ENCODE assay signal across 8 mouse cellular contexts in the genomic region with DNA sequence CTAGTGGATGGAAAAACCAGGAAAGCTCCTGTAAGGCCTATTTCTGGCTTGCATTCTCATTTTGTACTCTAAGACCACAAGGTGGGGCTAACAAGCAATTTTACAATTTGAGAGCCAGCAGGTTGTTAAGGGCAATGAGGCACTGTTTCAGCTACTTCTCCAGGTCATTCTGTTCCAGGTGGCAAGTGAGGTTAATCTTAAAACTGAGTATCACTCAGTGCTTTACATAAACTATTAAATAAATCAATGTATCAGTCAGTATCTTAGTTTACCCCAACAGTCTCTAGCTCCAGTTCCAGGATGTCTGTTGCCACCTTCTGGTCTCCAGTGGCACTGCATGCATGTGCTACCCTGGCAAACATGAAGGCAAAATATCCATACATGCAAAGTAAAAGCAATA. TPM values are rescaled to one million over a fixed set of nuclear protein-coding genes. Genes with fewer than 3 reads are reported as not detected.
DNase-seq lines count a peak whose midpoint lies in the region; ATAC-seq lines count a peak whose summit lies in the region.

No protein-coding gene starts in this region.

- ATAC-seq in cerebellum, adult (ENCODE audit: insufficient number of reproducible peaks, low FRiP score, low TSS enrichment): no peak
- ATAC-seq in granulocyte monocyte progenitor cell, adult 5-6 weeks (replicated peaks; ENCODE audit: poor library complexity, severe bottlenecking): peak; percentile 73

- DNase-seq in cerebellum, adult 8-10 months: peak; percentile 24
- peak; percentile 67 to 69 for DNase-seq in B cell, adult 2 months
- DNase-seq in c-Kit-positive CD71-positive TER-119-negative erythroid progenitor cells, embryonic 14.5 days (ENCODE audit: low read depth): peak; percentile 24
- peak; percentile 78 to 79 for DNase-seq in kidney, postnatal 4 days
- peak; percentile 53 for DNase-seq in lung, postnatal 25 days (ENCODE audit: low spot score)
- DNase-seq in spleen, postnatal 14 days (ENCODE audit: low spot score in 2 of 2): peak; percentile 35 to 40

RNA-seq across cellular contexts. Expression of a gene that starts 12.0 kb away (rescaled TPM):
- total RNA-seq in granulocyte monocyte progenitor cell, adult 5-6 weeks (2014; fragmentation: Nextera tagmentation): not detected in 2 replicates
- total RNA-seq in granulocyte monocyte progenitor cell, adult 5-6 weeks (2017): not detected in 2 replicates

RNA-seq across cellular contexts. Expression of a gene that starts 12.9 kb away (rescaled TPM):
- total RNA-seq in granulocyte monocyte progenitor cell, adult 5-6 weeks (2014; fragmentation: Nextera tagmentation): 16.1 and 25.1 TPM in 2 replicates
- 8.4 and 11.9 TPM in 2 replicates for total RNA-seq in granulocyte monocyte progenitor cell, adult 5-6 weeks (2017)

RNA-seq across cellular contexts. Expression of a gene that starts 43.0 kb away (rescaled TPM):
- not detected in 2 replicates for total RNA-seq in granulocyte monocyte progenitor cell, adult 5-6 weeks (2014; fragmentation: Nextera tagmentation)
- not detected in 2 replicates for total RNA-seq in granulocyte monocyte progenitor cell, adult 5-6 weeks (2017)

RNA-seq across cellular contexts. Expression of a gene that starts 45.4 kb away (rescaled TPM):
- not detected in 2 replicates for total RNA-seq in granulocyte monocyte progenitor cell, adult 5-6 weeks (2014; fragmentation: Nextera tagmentation)
- total RNA-seq in granulocyte monocyte progenitor cell, adult 5-6 weeks (2017): 0.39 TPM in 1 of 2 replicates, not detected in the other

RNA-seq across cellular contexts. Expression of a gene that starts 51.3 kb away (rescaled TPM):
- total RNA-seq in granulocyte monocyte progenitor cell, adult 5-6 weeks (2014; fragmentation: Nextera tagmentation): not detected in 2 replicates
- total RNA-seq in granulocyte monocyte progenitor cell, adult 5-6 weeks (2017): not detected in 2 replicates

Comparison
In these comparisons a context has a peak if more than half of its experiments do, and no peak if none do; other contexts are left out.
1. DNase-seq: peak in every context shown above with its lines; median percentile 78 in kidney, postnatal 4 days; 68 in B cell, adult 2 months; 53 in lung, postnatal 25 days; 38 in spleen, postnatal 14 days; 24 in cerebellum, adult 8-10 months; 24 in c-Kit-positive CD71-positive TER-119-negative erythroid progenitor cells, embryonic 14.5 days.